Mouse (Mus musculus): ENCODE measurements around the gene Itk. TPM values are rescaled to one million over a fixed set of nuclear protein-coding genes. Genes with fewer than 3 reads are reported as not detected.

Gene Itk
- total RNA-seq, 4 experiments from 2014 or later = not detected

GRCm38 (mm10) chr11:46308271-46308974 is 80.9 kb downstream of the Itk start:
- no peak for DNase-seq (ENCODE audit: low spot score in 2 of 2)

GRCm38 (mm10) chr11:46307768-46308167 is 81.5 kb downstream of the Itk start:
- DNase-seq (ENCODE audit: low spot score in 2 of 2) = no peak

GRCm38 (mm10) chr11:46306776-46307175 is 82.5 kb downstream of the Itk start:
- DNase-seq (ENCODE audit: low spot score in 2 of 2) = no peak

GRCm38 (mm10) chr11:46305881-46306520 is 83.3 kb downstream of the Itk start:
- DNase-seq (ENCODE audit: low spot score in 2 of 2) = no peak

GRCm38 (mm10) chr11:46304864-46305710 is 84.2 kb downstream of the Itk start:
- no peak for DNase-seq (ENCODE audit: low spot score in 2 of 2)

DNA sequence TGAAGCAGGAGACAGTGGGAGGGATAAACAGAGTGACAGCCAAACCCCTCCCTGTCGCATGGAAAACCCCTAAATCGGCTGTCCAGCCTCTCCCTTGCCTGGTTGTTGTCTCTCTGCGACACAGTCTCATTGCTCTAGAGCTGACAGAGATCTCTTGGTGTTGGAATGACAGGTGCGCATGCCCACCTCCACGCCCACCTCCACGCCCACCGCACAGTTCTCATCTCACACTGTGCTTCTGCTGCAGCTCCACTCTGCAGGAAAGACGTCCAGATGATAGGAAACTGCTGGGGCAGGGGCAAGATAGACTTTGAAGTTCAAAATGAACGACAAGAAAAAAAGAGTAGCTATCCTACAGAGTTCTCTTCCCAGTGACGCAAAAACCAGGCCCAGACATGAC is 85.2 kb downstream of the Itk start:
- no peak for DNase-seq (ENCODE audit: low spot score in 2 of 2)

DNA sequence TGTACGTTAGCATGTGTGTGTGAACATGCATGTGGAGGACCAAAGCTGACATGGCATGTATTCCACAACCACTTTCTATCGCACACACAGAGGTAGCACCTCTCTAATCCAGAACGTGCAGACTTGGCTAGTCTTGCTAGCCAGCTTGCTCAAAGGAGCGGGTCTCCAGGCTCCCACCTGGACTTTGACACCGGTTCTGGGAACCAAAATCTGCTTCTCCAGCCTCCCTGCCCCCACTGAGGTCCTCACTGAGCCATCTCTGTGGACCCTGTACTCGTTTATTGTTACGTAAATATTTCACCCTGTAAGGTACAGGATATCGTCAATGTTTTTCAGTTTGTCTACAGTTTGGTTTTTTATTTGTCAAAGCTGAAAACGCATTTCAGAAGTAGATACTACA is 86.8 kb downstream of the Itk start:
- DNase-seq (ENCODE audit: low spot score in 2 of 2) = no peak

DNA sequence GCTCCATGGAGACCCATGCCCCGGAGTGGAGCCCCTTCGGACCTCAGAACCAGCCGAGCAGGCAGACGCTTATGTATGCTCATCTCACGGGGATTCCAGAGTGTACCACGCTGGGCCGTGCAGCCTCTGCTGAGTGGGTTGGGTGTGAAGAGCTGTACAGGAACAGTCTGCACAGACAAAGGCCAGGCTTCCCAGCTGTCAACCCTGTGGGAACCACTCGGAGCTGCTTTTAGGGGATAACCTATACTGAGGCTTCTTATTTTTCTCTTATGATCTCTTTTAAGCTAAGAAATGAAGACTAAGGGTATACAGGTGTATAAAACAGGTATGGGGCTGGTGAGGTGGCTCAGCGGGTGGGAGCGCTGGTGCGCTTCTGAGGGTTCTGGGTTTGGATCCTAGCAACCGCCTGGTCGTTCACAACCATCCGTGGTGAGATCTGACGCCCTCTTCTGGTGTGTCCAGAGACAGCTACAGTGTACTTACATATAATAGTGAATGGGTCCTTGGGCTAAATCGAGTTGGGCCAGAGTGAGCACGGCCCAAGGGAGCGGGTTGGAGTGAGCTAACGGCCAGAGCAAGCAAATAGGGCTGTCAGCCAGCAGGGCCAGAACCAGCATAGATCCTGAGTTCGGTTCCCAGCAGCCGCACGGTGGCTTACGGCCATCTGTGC is 87.6 kb downstream of the Itk start:
- DNase-seq (ENCODE audit: low spot score in 2 of 2) = no peak

- no peak for DNase-seq (ENCODE audit: low spot score in 2 of 2)
Measured at GRCm38 (mm10) chr11:46299901-46300300, 89.4 kb downstream of the Itk start.

- DNase-seq (ENCODE audit: low spot score in 2 of 2) = no peak
Measured at GRCm38 (mm10) chr11:46298889-46299785, 90.2 kb downstream of the Itk start.

- no peak for DNase-seq (ENCODE audit: low spot score in 2 of 2)
Measured at GRCm38 (mm10) chr11:46294390-46294789, 94.9 kb downstream of the Itk start.

DNA sequence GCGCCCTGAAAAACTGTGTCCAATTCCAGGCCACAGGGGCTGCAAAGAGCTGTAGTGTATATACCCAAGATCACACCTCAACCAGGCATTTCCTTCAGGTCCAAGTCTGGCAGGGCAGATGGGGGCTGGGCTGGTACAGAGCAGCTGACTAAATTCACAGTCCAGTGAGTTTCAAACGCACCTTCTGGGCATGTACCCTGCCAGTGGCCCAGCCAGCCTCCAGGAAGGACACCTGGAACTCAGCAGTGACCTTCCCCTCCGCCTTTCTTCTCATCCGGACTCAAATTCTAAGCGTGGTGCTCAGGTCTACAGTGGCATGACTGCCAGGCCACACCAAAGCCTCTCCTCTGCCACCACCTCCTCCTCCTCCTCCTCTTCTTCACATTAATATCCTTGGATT is 95.8 kb downstream of the Itk start:
- DNase-seq (ENCODE audit: low spot score in 2 of 2) = no peak

GRCm38 (mm10) chr11:46290988-46291405 is 98.3 kb downstream of the Itk start:
- DNase-seq (ENCODE audit: low spot score in 2 of 2) = no peak

DNA sequence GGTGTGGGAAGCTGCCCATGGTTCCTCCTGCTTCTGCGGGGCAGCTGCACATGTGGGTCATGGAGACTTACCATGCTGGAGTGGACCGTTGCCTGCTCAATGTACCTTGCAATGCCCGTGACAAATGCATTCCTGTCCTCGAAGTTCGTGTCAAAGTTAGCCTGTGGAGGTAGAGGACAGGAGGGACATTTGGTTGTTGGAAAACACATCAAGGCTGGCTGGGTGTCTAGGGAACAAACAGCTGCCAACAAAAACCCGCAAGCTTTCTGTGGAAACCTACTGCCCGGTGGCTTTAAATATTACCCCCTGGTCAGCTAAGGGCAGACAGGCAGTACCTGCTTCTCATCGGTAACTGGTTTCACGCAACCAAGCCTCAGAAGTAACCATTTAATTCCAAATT is 99.8 kb downstream of the Itk start:
- DNase-seq (ENCODE audit: low spot score in 2 of 2) = no peak

DNA sequence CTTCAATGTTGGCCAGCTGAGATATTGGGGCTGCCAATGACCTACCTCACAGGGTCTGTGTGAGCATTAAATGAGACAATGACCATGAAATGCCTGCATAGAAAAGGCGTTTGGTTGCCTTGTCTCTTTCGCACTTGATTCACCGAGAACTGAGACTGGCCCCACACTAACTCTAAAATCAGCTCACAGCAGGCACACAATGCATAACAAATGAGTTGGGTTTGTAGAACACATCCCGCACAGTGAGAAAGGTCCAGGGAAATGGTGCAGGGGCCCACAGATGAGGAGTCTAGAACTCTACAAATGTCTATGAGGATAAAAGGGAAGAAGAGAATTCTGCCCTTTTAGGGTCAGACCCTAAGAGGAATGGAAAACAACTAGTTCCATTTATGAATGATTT is 100.3 kb downstream of the Itk start:
- DNase-seq (ENCODE audit: low spot score in 2 of 2) = no peak

DNA sequence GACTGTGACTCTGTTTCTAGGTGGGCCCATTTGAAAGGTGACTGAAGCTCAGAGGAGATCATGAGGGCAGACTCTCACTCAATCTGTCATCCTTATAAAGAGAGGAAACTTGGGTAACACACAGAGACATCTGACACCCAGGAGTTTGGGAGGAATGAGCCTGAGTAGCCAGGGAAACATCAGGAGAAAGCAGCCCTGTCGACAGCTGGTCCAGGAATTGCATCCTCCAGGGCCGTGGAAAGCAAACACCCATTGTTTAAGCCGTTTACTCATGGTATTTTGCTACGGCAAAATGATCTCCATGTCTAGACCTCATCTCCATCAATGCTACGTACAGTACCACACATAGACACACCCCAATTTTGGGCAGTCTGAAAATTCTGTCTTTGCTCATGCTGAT is 101.2 kb downstream of the Itk start:
- DNase-seq (ENCODE audit: low spot score in 2 of 2) = no peak

GRCm38 (mm10) chr11:46286803-46287202 is 102.5 kb downstream of the Itk start:
- no peak for DNase-seq (ENCODE audit: low spot score in 2 of 2)

GRCm38 (mm10) chr11:46283800-46284199 is 105.5 kb downstream of the Itk start:
- DNase-seq (ENCODE audit: low spot score in 2 of 2) = no peak

- no peak for DNase-seq (ENCODE audit: low spot score in 2 of 2)
Measured at GRCm38 (mm10) chr11:46282612-46283011, 106.7 kb downstream of the Itk start.

GRCm38 (mm10) chr11:46278709-46279108 is 110.6 kb downstream of the Itk start:
- DNase-seq (ENCODE audit: low spot score in 2 of 2) = no peak

GRCm38 (mm10) chr11:46278140-46278539 is 111.2 kb downstream of the Itk start:
- DNase-seq (ENCODE audit: low spot score in 2 of 2) = no peak
